Mouse (Mus musculus) mouse embryonic stem cell (cell line): ENCODE data around the gene Atp5s.

Source experiments
- in situ Hi-C, 2 experiments: fragments of 300-500 bp; cut with MboI; formaldehyde crosslinking; loops; 1 replicate in 1 of 2; 3 replicates in 1 of 2; pipeline ENCODE4 v1.14.3; 2019 to 2020; ENCODE audit warnings: low sequenced_read_pairs in 2 of 2, low pct_unique_long_range_greater_than_20kb in 1 of 2, mixed read lengths in 1 of 2; ENCODE audit not compliant: unreplicated experiment in 1 of 2

Gene Atp5s

GRCm38 (mm10) chr12:69723376-69723775 lies 1.4 kb upstream of the Atp5s start:
- in situ Hi-C loops: no loop called here

DNA sequence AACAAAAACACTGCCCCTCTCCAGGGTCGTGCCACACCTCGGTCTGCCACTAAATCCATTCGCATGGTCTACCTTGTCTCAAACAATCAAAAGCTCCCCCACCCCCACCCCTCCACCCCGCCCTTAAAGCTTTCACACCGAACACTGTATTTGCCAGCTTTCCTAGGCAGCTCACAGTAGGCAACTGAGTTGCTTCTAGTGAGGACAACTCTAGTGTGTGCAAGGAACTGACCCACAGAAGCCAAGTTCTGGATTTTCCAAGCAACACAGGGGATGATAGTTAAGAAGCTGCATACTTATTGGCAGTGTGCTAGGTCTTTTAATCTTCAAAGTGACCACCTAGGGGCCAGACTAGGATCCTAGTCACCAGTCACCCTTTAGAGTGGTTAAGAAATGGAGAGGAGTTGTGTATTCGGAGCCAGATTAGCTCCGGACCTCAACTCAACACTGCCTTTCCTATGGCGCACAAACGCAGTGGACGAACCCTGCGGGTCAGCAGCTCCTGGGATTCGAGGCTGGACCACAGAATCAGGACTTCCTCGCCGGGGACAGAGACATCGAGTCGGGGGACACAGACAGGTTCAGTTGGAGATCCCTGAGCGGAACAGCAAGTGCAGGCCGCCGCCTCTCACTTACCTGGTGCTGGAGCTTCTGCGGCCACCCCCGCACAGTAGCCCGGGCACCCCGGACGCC lies 586 bp upstream of the Atp5s start:
- in situ Hi-C loops: no loop called here

- in situ Hi-C loops: no loop called here
Observed at GRCm38 (mm10) chr12:69729246-69729645, 4.5 kb downstream of the Atp5s start.

GRCm38 (mm10) chr12:69730306-69730705 lies 5.6 kb downstream of the Atp5s start:
- in situ Hi-C loops: no loop called here

- in situ Hi-C loops: no loop called here
Observed at GRCm38 (mm10) chr12:69732221-69732620, 7.5 kb downstream of the Atp5s start.

- in situ Hi-C loops: no loop called here
Observed at GRCm38 (mm10) chr12:69733518-69733917, 8.8 kb downstream of the Atp5s start.

GRCm38 (mm10) chr12:69733923-69734322 lies 9.2 kb downstream of the Atp5s start:
- in situ Hi-C loops: no loop called here

DNA sequence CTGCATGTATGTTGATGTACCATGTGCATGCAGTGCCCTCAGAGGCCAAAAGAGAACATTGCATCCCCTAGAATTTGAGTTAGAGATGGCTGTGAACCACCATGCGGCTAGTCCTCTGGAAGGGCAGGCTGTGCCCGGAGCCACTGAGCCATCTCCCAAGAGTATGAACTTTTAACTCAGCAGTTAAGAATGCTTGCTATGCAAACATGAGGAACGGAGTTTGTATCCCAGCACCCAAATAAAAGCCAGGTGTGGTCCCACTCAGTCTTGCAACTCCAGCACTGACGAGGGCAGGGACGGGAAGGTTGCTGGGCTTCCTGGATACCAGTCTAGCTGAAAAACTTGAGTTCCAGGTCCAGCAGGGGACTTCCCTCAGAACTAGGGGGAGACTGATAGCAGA lies 17.2 kb downstream of the Atp5s start:
- in situ Hi-C loops: no loop called here

DNA sequence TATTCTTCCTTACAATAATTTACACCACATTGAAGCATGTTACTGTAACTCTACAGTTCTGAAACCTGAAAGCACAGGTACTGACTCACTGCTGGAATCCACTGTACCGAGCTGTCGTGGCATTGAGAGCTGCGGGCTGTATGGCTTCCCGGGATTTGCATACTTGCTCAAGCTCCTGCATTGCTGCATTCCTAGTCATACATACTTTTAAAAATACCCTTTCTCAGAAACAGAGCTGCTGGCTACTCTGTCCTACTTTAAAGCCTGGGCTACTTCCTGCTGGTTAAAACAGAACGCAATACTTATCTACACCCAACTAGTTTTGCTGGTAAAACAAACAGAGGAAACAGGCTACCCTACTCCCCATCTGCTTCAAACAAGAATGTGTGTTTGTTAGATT lies 19.4 kb downstream of the Atp5s start:
- in situ Hi-C loops: no loop called here

- in situ Hi-C loops: loop anchor here in 1 of 2 experiments (10.0 kb wide), 1 partner anchor 143 kb away; the partner anchor contains the start of genes Atl1 and Map4k5
Observed at GRCm38 (mm10) chr12:69751864-69752341, 27.2 kb downstream of the Atp5s start.

GRCm38 (mm10) chr12:69753936-69754335 lies 29.2 kb downstream of the Atp5s start:
- in situ Hi-C loops: loop anchor here in 1 of 2 experiments (10.0 kb wide), 1 partner anchor 141 kb away; the partner anchor contains the start of genes Atl1 and Map4k5

DNA sequence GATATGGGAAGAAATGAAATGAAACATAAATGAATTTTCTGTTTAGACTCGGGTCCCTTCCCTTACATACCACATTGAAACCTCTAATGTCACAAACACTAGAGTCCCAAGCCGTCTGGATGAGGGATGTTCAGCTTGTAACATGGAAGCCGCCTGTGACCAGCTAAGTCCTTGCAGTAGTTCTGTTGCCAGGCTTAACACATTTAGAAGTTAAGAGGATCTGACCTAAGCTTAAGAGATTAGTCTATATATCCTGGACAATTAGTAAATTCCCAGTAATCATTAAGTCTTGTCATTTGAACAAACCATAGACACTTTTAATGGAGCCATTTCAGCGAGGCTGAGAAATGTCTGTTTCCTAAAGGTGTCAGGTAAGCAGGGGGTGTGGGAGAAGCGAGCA lies 31.3 kb downstream of the Atp5s start:
- in situ Hi-C loops: loop anchor here in 1 of 2 experiments (10.0 kb wide), 1 partner anchor 139 kb away; the partner anchor contains the start of genes Atl1 and Map4k5

DNA sequence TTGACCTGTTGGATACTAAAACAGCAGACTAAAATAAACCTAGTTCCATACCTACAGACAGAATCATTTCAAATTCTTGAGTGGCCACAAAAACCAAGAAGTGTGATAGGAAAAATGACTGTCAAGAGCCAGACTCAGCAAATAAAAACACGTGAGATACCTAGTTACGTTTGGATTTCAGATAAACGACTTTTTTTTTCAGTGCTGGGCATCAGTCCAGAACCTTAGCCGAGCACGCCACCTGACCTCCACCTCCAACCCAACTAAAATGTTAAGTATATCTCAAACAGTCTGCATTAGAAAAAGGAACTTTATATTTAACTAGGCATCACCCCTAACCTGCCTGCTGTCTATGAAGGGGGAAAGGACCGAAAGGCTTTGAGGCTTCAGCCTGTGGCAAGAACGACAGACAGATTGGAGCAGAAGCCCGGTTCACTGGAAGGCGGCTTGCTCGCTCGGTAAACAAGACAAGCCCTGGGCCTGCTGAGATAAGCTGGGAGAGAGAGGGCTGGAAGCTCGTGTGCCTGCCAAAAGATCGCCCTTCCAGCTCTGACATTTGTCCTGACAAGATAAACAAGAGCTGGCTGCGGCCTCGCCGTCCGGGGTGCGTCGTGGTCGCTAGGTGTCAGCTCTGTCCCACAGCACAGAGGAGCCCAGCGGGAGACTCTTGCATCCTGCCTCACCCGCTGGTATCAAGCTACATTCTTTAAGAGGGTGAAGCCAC lies 32.8 kb downstream of the Atp5s start:
- in situ Hi-C loops: loop anchor here in 1 of 2 experiments (10.0 kb wide), 1 partner anchor 137 kb away; the partner anchor contains the start of genes Atl1 and Map4k5

DNA sequence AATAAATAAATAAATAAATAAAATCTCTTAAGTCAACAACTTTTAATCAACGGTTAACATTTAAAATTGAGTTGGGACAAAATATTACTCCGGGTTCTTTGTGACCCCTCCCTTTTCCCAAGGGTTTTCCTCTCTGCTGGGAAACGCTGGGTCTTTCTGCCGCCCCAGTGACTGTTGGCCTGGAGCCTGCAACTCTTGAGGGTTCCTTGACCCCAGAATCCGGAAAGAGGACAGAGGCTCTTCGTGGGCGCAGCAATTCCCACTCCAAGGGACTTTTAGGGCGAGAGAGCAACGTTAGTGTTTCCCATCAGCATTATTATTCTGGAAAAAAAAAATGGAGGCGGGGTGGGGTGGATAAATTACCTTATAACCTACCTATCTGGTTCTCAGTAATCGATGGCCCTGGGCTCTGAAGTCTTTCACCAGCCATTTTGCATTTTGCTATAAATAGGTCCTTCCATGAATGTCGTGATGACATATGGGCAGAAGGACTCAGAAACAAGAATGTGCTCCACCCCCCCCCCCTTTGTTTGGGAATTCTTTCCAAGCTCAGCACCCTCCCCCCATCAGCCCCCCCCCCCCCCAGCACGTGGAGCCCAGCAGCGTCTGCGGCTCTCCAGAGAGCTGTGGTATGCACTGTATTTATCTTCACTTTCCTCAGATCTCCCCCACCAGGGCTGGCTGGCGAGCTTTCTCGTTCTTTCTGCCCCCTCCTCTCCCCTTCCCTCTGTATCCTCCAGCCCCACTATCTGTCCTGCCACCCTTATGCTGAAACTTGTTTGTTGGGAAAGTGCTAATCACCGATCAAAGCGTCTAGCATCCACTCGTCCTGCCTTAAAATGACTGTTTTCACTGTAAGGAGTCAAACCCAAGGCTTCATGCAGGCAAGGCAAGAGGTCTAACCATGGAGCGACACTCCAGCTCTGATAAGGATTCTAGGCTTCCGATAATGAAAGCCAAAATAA lies 33.8 kb downstream of the Atp5s start:
- in situ Hi-C loops: loop anchor here in 1 of 2 experiments (10.0 kb wide), 1 partner anchor 136 kb away; the partner anchor contains the start of genes Atl1 and Map4k5

GRCm38 (mm10) chr12:69759267-69759885 lies 34.6 kb downstream of the Atp5s start:
- in situ Hi-C loops: loop anchor here in 1 of 2 experiments (10.0 kb wide), 1 partner anchor 135 kb away; the partner anchor contains the start of genes Atl1 and Map4k5

DNA sequence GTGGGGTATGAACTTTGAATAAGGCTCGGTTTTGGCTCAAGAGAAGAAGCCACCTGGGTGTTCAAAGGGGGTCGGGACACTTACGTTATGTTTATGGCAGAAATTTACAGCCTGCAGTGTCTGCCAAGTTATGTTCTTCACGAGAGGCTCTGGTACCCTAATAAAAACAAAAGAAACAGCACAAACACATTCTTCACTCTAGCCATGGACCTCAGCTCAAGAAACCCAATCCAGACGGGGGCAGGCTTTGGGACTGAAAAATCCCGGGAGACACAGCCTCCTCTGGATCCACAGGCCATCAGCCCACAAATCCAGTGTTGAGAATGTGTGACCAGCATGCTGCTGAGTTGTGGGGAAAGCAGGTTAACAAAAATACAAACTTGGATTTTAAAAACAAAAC lies 35.3 kb downstream of the Atp5s start:
- in situ Hi-C loops: no loop called here

- in situ Hi-C loops: no loop called here
Observed at GRCm38 (mm10) chr12:69760743-69761406, 36.1 kb downstream of the Atp5s start.
